15 mouse cellular contexts compared by ENCODE assay signal in genomic region chr1:172423393-172423792, GRCm38 (mm10). TPM values are rescaled to one million over a fixed set of nuclear protein-coding genes. Genes with fewer than 3 reads are reported as not detected.
DNase-seq lines count a peak whose midpoint lies in the region; ATAC-seq and TF ChIP-seq lines count a peak whose summit lies in the region.
"Had no signal": no experiment of that assay in that cellular context is flagged by ENCODE, and none has a peak within 500 bp of the region (broad histone marks: within the 10 kb centered on the region; RNA-seq: fewer than 3 reads in every experiment).

No protein-coding gene starts in this region.

- H3K4me2 ChIP-seq in liver, embryonic 12.5 days = no peak overlapping the region
- H3K4me2 ChIP-seq: liver, embryonic 11.5 days had no signal

- no peak for ATAC-seq in liver, embryonic 12.5 days
- ATAC-seq in megakaryocyte progenitor cell, adult 5-6 weeks (replicated peaks; ENCODE audit: poor library complexity) = peak; percentile 98
- no peak for ATAC-seq in erythroblast, adult 5-6 weeks (replicated peaks; ENCODE audit: low FRiP score, poor library complexity, severe bottlenecking)
- ATAC-seq: hindbrain, embryonic 16.5 days had no signal

- DNase-seq in liver, adult 2 months (ENCODE audit: extremely low read depth, low read depth, low spot score) = peak; percentile 11
- peak; percentile 53 for DNase-seq in MEL (ENCODE audit: low read depth, low spot score)
- DNase-seq in adrenal gland, postnatal 36 days = no peak
- DNase-seq: cerebellum, adult 11-12 months; gastrocnemius, postnatal 25 days; kidney, adult 9 months; thymus, postnatal 14 days had no signal

- no peak for TF ChIP-seq CTCF in liver, adult 2 months (IDR thresholded peaks at IDR 0.05; ENCODE audit: low read depth, low read length)
- TF ChIP-seq CTCF in MEL (IDR thresholded peaks at IDR 0.05 in 2 of 3, conservative IDR thresholded peaks at IDR 0.05 in 1 of 3; ENCODE audit: control insufficient read depth in 1 of 3, insufficient read depth in 1 of 3, low read depth in 2 of 3, low read length in 3 of 3, poor library complexity in 1 of 3, severe bottlenecking in 1 of 3) = no peak
- TF ChIP-seq CTCF in bone marrow macrophage, adult 2 months (IDR thresholded peaks at IDR 0.05; ENCODE audit: low read depth, low read length) = no peak

- no peak for TF ChIP-seq RAD21 in MEL (IDR thresholded peaks at IDR 0.05; ENCODE audit: low read depth, low read length)

- no peak overlapping the region for H3K4me3 ChIP-seq in liver, adult 2 months (ENCODE audit: insufficient read depth, low read depth, low read length)
- H3K4me3 ChIP-seq in liver, embryonic 12.5 days = no peak overlapping the region
- no peak overlapping the region for H3K4me3 ChIP-seq in MEL (ENCODE audit: control insufficient read depth in 1 of 2, insufficient read depth in 1 of 2, low read depth in 2 of 2, low read length in 2 of 2)
- H3K4me3 ChIP-seq in bone marrow macrophage, adult 2 months (ENCODE audit: insufficient read depth, low read length) = no peak overlapping the region
- H3K4me3 ChIP-seq: layer of hippocampus, adult 2 months; midbrain, embryonic 10.5 days had no signal

- no peak for TF ChIP-seq POLR2A in liver, adult 2 months (IDR thresholded peaks at IDR 0.05; ENCODE audit: extremely low read depth, insufficient read depth, low read length)
- TF ChIP-seq POLR2A in MEL (IDR thresholded peaks at IDR 0.05; ENCODE audit: control insufficient read depth in 1 of 2, insufficient read depth in 1 of 2, low read depth in 1 of 2, low read length in 2 of 2, poor library complexity in 1 of 2) = no peak
- TF ChIP-seq POLR2A in bone marrow macrophage, adult 2 months (IDR thresholded peaks at IDR 0.05; ENCODE audit: borderline replicate concordance, low read depth, low read length) = no peak

- H3K79me2 ChIP-seq in liver, adult 2 months (ENCODE audit: control insufficient read depth, insufficient read depth, low read length) = no peaks in the 10 kb centered on the region
- H3K79me2 ChIP-seq in MEL (ENCODE audit: control insufficient read depth, insufficient read depth, low read length, poor library complexity) = no peaks in the 10 kb centered on the region

- H3K27me3 ChIP-seq in liver, adult 2 months (ENCODE audit: control insufficient read depth, insufficient read depth, low read length) = no peaks in the 10 kb centered on the region
- no peaks in the 10 kb centered on the region for H3K27me3 ChIP-seq in liver, embryonic 12.5 days (replicated peaks)
- peaks cover 1 to 8% of the 10 kb centered on the region in 2 experiments; a peak in 2 of 4 replicates for H3K27me3 ChIP-seq in MEL (ENCODE audit: control insufficient read depth in 1 of 2, insufficient read depth in 2 of 2, low read length in 2 of 2)

- H3K9me3 ChIP-seq in liver, embryonic 12.5 days (replicated peaks) = no peaks in the 10 kb centered on the region
- H3K9me3 ChIP-seq in MEL (replicated peaks; ENCODE audit: insufficient read depth, low read length) = no peaks in the 10 kb centered on the region
- H3K9me3 ChIP-seq: midbrain, embryonic 10.5 days had no signal

- no peaks in the 10 kb centered on the region for H3K36me3 ChIP-seq in liver, adult 2 months (ENCODE audit: control insufficient read depth, insufficient read depth, low read length)
- no peaks in the 10 kb centered on the region for H3K36me3 ChIP-seq in liver, embryonic 12.5 days
- no peaks in the 10 kb centered on the region for H3K36me3 ChIP-seq in MEL (ENCODE audit: control insufficient read depth in 1 of 2, insufficient read depth in 2 of 2, low read length in 2 of 2)
- H3K36me3 ChIP-seq: midbrain, embryonic 10.5 days had no signal

- no peak overlapping the region for H3K9ac ChIP-seq in liver, adult 2 months (ENCODE audit: low read depth, low read length)
- H3K9ac ChIP-seq in liver, embryonic 12.5 days = no peak overlapping the region
- no peak overlapping the region for H3K9ac ChIP-seq in MEL (ENCODE audit: control insufficient read depth, low read depth, low read length, poor library complexity, severe bottlenecking)

- no peak overlapping the region for H3K27ac ChIP-seq in liver, adult 2 months (replicated peaks; ENCODE audit: insufficient read depth, low read depth, low read length)
- no peak overlapping the region for H3K27ac ChIP-seq in liver, embryonic 12.5 days
- no peak overlapping the region for H3K27ac ChIP-seq in MEL (ENCODE audit: control insufficient read depth, low read depth, low read length)
- peak overlapping the region; percentile 68 for H3K27ac ChIP-seq in bone marrow macrophage, adult 2 months (ENCODE audit: insufficient read depth, low read depth, low read length)
- H3K27ac ChIP-seq: layer of hippocampus, adult 2 months; midbrain, embryonic 10.5 days had no signal

- 43% methylated on average over 1 of the region's 1 CpGs for WGBS in liver, adult 2 months
- WGBS in liver, embryonic 12.5 days (ENCODE audit: insufficient replicate concordance) = 42% methylated on average over 1 of the region's 1 CpGs

- no peaks in the 10 kb centered on the region for H3K4me1 ChIP-seq in liver, adult 2 months (ENCODE audit: control insufficient read depth, insufficient read depth, low read length)
- H3K4me1 ChIP-seq in liver, embryonic 12.5 days = no peaks in the 10 kb centered on the region
- no peaks in the 10 kb centered on the region for H3K4me1 ChIP-seq in MEL (ENCODE audit: control insufficient read depth in 1 of 2, insufficient read depth in 2 of 2, low read length in 2 of 2)
- peaks cover 22% of the 10 kb centered on the region for H3K4me1 ChIP-seq in bone marrow macrophage, adult 2 months (ENCODE audit: control insufficient read depth, insufficient read depth, low read length)
- H3K4me1 ChIP-seq: midbrain, embryonic 10.5 days had no signal

- TF ChIP-seq EP300 in MEL (IDR thresholded peaks at IDR 0.05; ENCODE audit: low read depth in 1 of 2, low read length in 2 of 2) = no peak

TF ChIP-seq in MEL, 35 proteins besides CTCF, POLR2A, EP300 and RAD21 (continues in another document):
- TF ChIP-seq MEF2A (IDR thresholded peaks at IDR 0.05; ENCODE audit: extremely low read depth, insufficient replicate concordance, low read depth, low read length, poor library complexity, severe bottlenecking) (no peak), ZC3H11A (IDR thresholded peaks at IDR 0.05; ENCODE audit: low read depth, low read length) (no peak), CHD2 (IDR thresholded peaks at IDR 0.05; ENCODE audit: low read length) (no peak), ELF1 (IDR thresholded peaks at IDR 0.05; ENCODE audit: low read depth, low read length) (no peak), TBP (IDR thresholded peaks at IDR 0.05; ENCODE audit: low read depth, low read length) (no peak), SIN3A (IDR thresholded peaks at IDR 0.05; ENCODE audit: low read length) (no peak), MYC (IDR thresholded peaks at IDR 0.05; ENCODE audit: low read depth, low read length) (no peak), ZKSCAN1 (IDR thresholded peaks at IDR 0.05; ENCODE audit: low read depth, low read length) (no peak), MAFK (IDR thresholded peaks at IDR 0.05; ENCODE audit: borderline replicate concordance, low read depth, low read length) (no peak)

RNA-seq across cellular contexts. Expression of gene Pigm, which starts 47.0 kb away (rescaled TPM):
- 3.6 and 3.7 TPM in 2 replicates for total RNA-seq in liver, adult 2 months (2014; rRNA removed)
- 2.9 and 4.4 TPM in 2 replicates for polyA plus RNA-seq in liver, adult 2 months (2012; rRNA removed)
- polyA plus RNA-seq in liver, embryonic 12.5 days (2016; fragmentation: Nextera tagmentation; extraction: Ambion mirVana) = 4.3 TPM in 2 replicates
- total RNA-seq in MEL (2012; rRNA removed) = 8.3 and 8.6 TPM in 2 replicates
- 10 to 100 TPM in 1 of 2 experiments, not detected in 1; 11.3 TPM for polyA plus RNA-seq in MEL (2012; ENCODE audit: insufficient read depth in 1 of 2, insufficient read length in 2 of 2, low read depth in 1 of 2, low replicate concordance in 2 of 2, missing spikeins in 1 of 2)
- 14.3 and 15.4 TPM in 2 replicates for polyA plus RNA-seq in bone marrow macrophage, adult 2 months (2012; ENCODE audit: insufficient read depth, insufficient read length, missing spikeins)
- total RNA-seq in megakaryocyte progenitor cell, adult 5-6 weeks (2015) = 14.7 and 16.2 TPM in 2 replicates
- total RNA-seq in megakaryocyte progenitor cell, adult 5-6 weeks (2017) = 15.3 and 15.7 TPM in 2 replicates
- 5.2 and 5.6 TPM in 2 replicates for total RNA-seq in erythroblast, adult 5-6 weeks (2015; ENCODE audit: low replicate concordance)
- 5.3 and 8.1 TPM in 2 replicates for total RNA-seq in erythroblast, adult 5-6 weeks (2017; ENCODE audit: low replicate concordance)
- 10 to 100 TPM; 11.2 to 13.2 TPM for total RNA-seq in adrenal gland, postnatal 36 days (2021)

RNA-seq across cellular contexts. Expression of gene Slamf9, which starts 51.8 kb away (rescaled TPM):
- 0.87 and 0.92 TPM in 2 replicates for total RNA-seq in liver, adult 2 months (2014; rRNA removed)
- polyA plus RNA-seq in liver, adult 2 months (2012; rRNA removed) = 0.17 and 0.53 TPM in 2 replicates
- 1.1 and 1.3 TPM in 2 replicates for polyA plus RNA-seq in liver, embryonic 12.5 days (2016; fragmentation: Nextera tagmentation; extraction: Ambion mirVana)
- total RNA-seq in MEL (2012; rRNA removed) = 0.23 TPM in 1 of 2 replicates, not detected in the other
- under 1 TPM in 1 of 2 experiments, not detected in 1; 0.38 TPM for polyA plus RNA-seq in MEL (2012; ENCODE audit: insufficient read depth in 1 of 2, insufficient read length in 2 of 2, low read depth in 1 of 2, low replicate concordance in 2 of 2, missing spikeins in 1 of 2)
- 90.6 and 98.9 TPM in 2 replicates for polyA plus RNA-seq in bone marrow macrophage, adult 2 months (2012; ENCODE audit: insufficient read depth, insufficient read length, missing spikeins)
- 0.35 and 0.49 TPM in 2 replicates for total RNA-seq in megakaryocyte progenitor cell, adult 5-6 weeks (2015)
- 0.41 and 0.62 TPM in 2 replicates for total RNA-seq in megakaryocyte progenitor cell, adult 5-6 weeks (2017)
- 4.0 TPM in 1 of 2 replicates, not detected in the other for total RNA-seq in erythroblast, adult 5-6 weeks (2015; ENCODE audit: low replicate concordance)
- total RNA-seq in erythroblast, adult 5-6 weeks (2017; ENCODE audit: low replicate concordance) = 0.70 and 0.77 TPM in 2 replicates
- 1 to 10 TPM; 2.3 to 4.5 TPM for total RNA-seq in adrenal gland, postnatal 36 days (2021)

RNA-seq across cellular contexts. Expression of gene Igsf9, which starts 58.2 kb away (rescaled TPM):
- total RNA-seq in liver, adult 2 months (2014; rRNA removed) = 0.27 and 0.28 TPM in 2 replicates
- polyA plus RNA-seq in liver, adult 2 months (2012; rRNA removed) = 0.55 and 0.80 TPM in 2 replicates
- polyA plus RNA-seq in liver, embryonic 12.5 days (2016; fragmentation: Nextera tagmentation; extraction: Ambion mirVana) = 3.9 and 4.2 TPM in 2 replicates
- total RNA-seq in MEL (2012; rRNA removed) = 0.12 and 0.13 TPM in 2 replicates
- under 1 TPM in 1 of 2 experiments, not detected in 1; 0.38 TPM for polyA plus RNA-seq in MEL (2012; ENCODE audit: insufficient read depth in 1 of 2, insufficient read length in 2 of 2, low read depth in 1 of 2, low replicate concordance in 2 of 2, missing spikeins in 1 of 2)
- 6.3 and 7.6 TPM in 2 replicates for polyA plus RNA-seq in bone marrow macrophage, adult 2 months (2012; ENCODE audit: insufficient read depth, insufficient read length, missing spikeins)
- 0.10 TPM in 1 of 2 replicates, not detected in the other for total RNA-seq in megakaryocyte progenitor cell, adult 5-6 weeks (2015)
- total RNA-seq in megakaryocyte progenitor cell, adult 5-6 weeks (2017) = 0.30 TPM in 1 of 2 replicates, not detected in the other
- total RNA-seq in erythroblast, adult 5-6 weeks (2015; ENCODE audit: low replicate concordance) = not detected in 2 replicates
- not detected in 2 replicates for total RNA-seq in erythroblast, adult 5-6 weeks (2017; ENCODE audit: low replicate concordance)
- total RNA-seq in adrenal gland, postnatal 36 days (2021) = 1 to 10 TPM; 1.6 to 1.8 TPM

Comparison
In these comparisons a context has a peak if more than half of its experiments do, and no peak if none do; other contexts are left out.
1. DNase-seq: peak in liver, adult 2 months (single experiment) and MEL (single experiment); none in adrenal gland, postnatal 36 days (0 of 2).